In the genomic region with DNA sequence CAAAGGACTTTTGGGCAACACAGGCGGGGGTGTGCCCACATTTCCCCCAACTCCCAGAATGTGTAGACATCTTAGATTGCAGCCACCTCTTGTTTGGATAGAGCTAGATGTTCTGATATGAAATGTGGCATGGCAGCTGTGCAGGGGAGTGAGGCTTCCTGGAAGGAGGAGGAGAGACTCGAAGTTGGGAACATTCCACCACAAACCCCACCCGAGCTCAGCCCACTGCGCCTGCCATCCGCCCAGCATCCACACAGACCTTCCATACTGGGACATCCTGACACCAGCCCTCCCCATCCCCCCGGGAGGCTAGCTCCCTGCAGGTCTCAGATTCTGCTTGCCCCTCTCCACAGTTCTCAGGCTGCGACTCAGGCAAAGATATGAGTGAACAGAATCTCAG, we compare ENCODE assay signal across 9 mouse cellular contexts.
"Had no signal": no experiment of that assay in that cellular context is flagged by ENCODE, and none has a peak within 500 bp of the region (broad histone marks: within the 10 kb centered on the region; RNA-seq: fewer than 3 reads in every experiment).

No protein-coding gene starts in this region.

- DNase-seq: kidney, adult 2 months; kidney, postnatal 25 days; lung, adult 2 months; lung, postnatal 36 days; thymus, adult 18-20 months; thymus, postnatal 14 days had no signal

- ATAC-seq: intestine, embryonic 16.5 days; lung, postnatal 0 days; midbrain, embryonic 13.5 days had no signal
